Mouse (Mus musculus) heart, embryonic 11.5 days (tissue): Measurements from ENCODE around the gene Nudt1. TPM values are rescaled to one million over a fixed set of nuclear protein-coding genes. Genes with fewer than 3 reads are reported as not detected.

Experiments used
- ATAC-seq: fragments of 200-750 bp; cut with Nextera tagmentation; replicated peaks from 2 replicates; pipeline ENCODE4 v1.8.0; 2017; ENCODE audit warnings: moderate library complexity; ENCODE audit not compliant: insufficient number of reproducible peaks, low FRiP score, low TSS enrichment
- H3K27ac ChIP-seq: fragments of 300-500 bp; sonication (generic); 2 replicates; pipeline ENCODE4 v1.5.1; 2014; ENCODE audit warnings: mild to moderate bottlenecking, low read depth, low read length
- H3K27me3 ChIP-seq: fragments of 300-500 bp; sonication (generic); 2 replicates; pipeline ENCODE4 v1.6.1; 2014; ENCODE audit warnings: mild to moderate bottlenecking, low read length, mixed read lengths; ENCODE audit not compliant: control insufficient read depth, insufficient read depth
- H3K36me3 ChIP-seq: fragments of 300-500 bp; sonication (generic); 2 replicates; pipeline ENCODE4 v1.6.1; 2014; ENCODE audit warnings: mild to moderate bottlenecking, low read length, moderate library complexity, mixed read lengths; ENCODE audit not compliant: control insufficient read depth, insufficient read depth
- H3K4me1 ChIP-seq: fragments of 300-500 bp; sonication (generic); 2 replicates; pipeline ENCODE4 v1.6.1; 2014; ENCODE audit warnings: low read length; ENCODE audit not compliant: control insufficient read depth, insufficient read depth
- H3K4me2 ChIP-seq: fragments of 300-500 bp; sonication (generic); 2 replicates; pipeline ENCODE4 v1.6.1; 2014; ENCODE audit warnings: mild to moderate bottlenecking, moderate library complexity
- H3K4me3 ChIP-seq: fragments of 300-500 bp; sonication (generic); 2 replicates; pipeline ENCODE4 v1.5.1; 2014; ENCODE audit warnings: low read depth, low read length
- H3K9ac ChIP-seq: fragments of 300-500 bp; sonication (generic); 2 replicates; pipeline ENCODE4 v1.6.1; 2014; ENCODE audit warnings: mild to moderate bottlenecking, low read depth, low read length, moderate library complexity
- H3K9me3 ChIP-seq: fragments of 300-500 bp; sonication (generic); replicated peaks from 2 replicates; pipeline ENCODE4 v1.6.1; 2016; ENCODE audit warnings: low read length; ENCODE audit not compliant: control insufficient read depth
- WGBS: fragments of 180-500 bp; shearing (Covaris S2); extraction: QIAGEN DNeasy Blood & Tissue Kit; methylation state at CpG from one replicate; pipeline ENCODE4 v1.1.7; 2014; ENCODE audit not compliant: insufficient replicate concordance; 5-methylcytosine and 5-hydroxymethylcytosine counted together
- polyA plus RNA-seq: library from polyadenylated mRNA; unstranded; fragments of >200 nt; fragmentation: Nextera tagmentation; extraction: Ambion mirVana; gene quantifications from 2 replicates; pipeline ENCODE4 v1.2.1, GENCODE M21; 2014

The Nudt1 gene
- polyA plus RNA-seq, 1 experiment from 2014 or later = 27.4 TPM

DNA sequence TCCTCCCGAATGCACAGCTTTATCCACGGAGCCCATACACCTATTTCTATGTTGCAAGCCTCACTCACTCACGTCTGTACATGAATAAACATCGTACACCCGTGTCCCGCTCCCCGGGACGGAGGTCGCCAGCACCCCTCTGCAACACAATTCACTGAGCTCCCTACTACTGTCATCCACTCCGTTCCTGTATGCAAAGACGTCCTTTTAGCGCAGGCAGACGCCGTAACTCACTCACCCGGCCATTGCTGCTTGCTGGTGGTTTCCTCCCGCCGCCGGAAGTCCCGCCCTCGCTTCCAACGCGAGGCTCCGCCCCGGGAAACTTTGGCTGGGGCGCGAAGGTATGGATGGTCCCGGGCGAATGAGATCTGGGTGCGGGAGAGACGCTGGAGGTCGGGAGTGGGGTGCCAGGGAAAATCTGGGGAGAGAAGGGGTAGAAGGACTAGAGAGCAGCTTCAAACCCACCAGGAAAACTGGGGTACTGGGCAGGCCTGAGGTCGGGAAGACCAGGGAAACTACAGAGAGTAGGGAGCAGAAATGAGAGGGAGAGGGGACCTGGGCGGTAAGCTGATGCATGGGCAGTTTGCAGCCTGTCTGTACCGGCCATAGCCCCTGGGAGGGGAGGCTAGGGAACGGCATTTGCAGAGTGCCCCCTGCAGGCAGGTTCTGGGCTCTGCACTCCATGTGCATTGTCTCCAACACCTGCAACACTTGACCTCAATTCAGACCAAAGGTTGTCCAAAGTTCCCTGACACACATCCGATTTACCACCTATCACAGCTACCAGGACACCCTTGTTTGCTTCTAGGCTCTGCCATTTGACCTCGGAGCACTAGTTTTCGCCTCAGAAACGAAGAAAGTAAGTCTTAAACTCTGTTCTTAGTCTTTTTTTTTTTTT is 10.4 kb downstream of the Nudt1 start, which contains the start of gene Mrm2:
Mrm2 (minus strand) TSS at position 284 of the 898 bp plus-strand sequence.
- Histone ChIP-seq H3K4me3 (peak within 1 kb of the TSS; percentile 80), H3K36me3 (peaks cover 10% of the 10 kb centered on the region; the same call in 1 of the 2 replicates), H3K9ac (peak within 1 kb of the TSS; percentile 93), H3K27me3 (no peaks in the 10 kb centered on the region), H3K27ac (peak within 1 kb of the TSS; percentile 85), H3K4me2 (peak within 1 kb of the TSS; percentile 94), H3K9me3 (no peaks in the 10 kb centered on the region), H3K4me1 (peaks cover 11% of the 10 kb centered on the region)
- ATAC-seq = peak; percentile 66
- 1% methylated on average over 39 of the region's 39 CpGs for WGBS

DNA sequence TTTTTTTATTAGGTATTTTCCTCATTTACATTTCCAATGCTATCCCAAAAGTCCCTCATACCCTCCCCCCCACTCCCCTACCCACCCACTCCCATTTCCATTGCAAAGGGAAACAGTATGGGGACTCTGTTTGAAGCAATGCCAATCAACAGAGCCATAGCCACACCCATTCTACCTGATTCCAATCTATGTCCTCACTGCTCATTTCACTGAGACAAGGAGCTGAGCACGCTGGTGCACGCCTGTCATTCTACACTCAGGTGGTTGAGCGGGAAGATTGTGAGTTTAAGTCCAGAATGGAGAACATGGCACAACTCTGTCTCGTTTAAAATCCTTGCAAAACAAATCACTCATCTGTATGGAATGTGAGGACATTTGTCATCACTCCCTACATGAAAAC is 11.1 kb downstream of the Nudt1 start:
- Histone ChIP-seq H3K4me1 (peaks cover 11% of the 10 kb centered on the region), H3K9ac (no peak overlapping the region; the same call in 1 of the 2 replicates), H3K4me3 (peak overlapping the region; percentile 80; the same call in 1 of the 2 replicates), H3K27me3 (no peaks in the 10 kb centered on the region), H3K4me2 (peak overlapping the region; percentile 94), H3K9me3 (no peaks in the 10 kb centered on the region), H3K27ac (no peak overlapping the region), H3K36me3 (peaks cover 10% of the 10 kb centered on the region; the same call in 1 of the 2 replicates)
- 54% methylated on average over 4 of the region's 4 CpGs for WGBS
- ATAC-seq = no peak

GRCm38 (mm10) chr5:140333631-140334030 is 12.2 kb downstream of the Nudt1 start:
- no peak overlapping the region for H3K9ac ChIP-seq
- 35% methylated on average over 2 of the region's 2 CpGs for WGBS

DNA sequence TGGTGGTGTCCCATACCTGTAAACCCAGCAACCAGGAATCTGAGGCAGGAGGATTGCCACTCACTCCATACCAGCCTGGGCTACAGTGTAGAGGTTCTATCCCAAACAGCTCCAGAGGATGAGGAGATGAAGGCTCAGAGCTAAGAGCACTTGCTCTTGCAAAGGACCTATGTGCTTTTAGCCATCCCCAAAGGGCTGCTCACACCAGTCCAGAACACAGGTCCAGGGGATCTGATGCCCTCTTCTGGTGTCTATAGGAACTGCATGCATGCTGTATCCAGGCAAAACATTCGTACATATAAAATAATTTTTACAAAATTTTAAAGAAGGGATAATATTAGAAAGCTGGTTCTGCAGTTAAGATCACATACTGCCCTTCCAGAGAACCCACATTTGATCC is 15.2 kb downstream of the Nudt1 start:
- no peak overlapping the region for H3K9ac ChIP-seq
- peaks cover 16% of the 10 kb centered on the region for H3K36me3 ChIP-seq
- ATAC-seq = no peak
- no peak overlapping the region for H3K27ac ChIP-seq
- H3K4me2 ChIP-seq = no peak overlapping the region
- H3K4me1 ChIP-seq = peaks cover 5% of the 10 kb centered on the region
- no peaks in the 10 kb centered on the region for H3K9me3 ChIP-seq
- H3K4me3 ChIP-seq = no peak overlapping the region
- WGBS = 84% methylated on average over 1 of the region's 1 CpGs
- no peaks in the 10 kb centered on the region for H3K27me3 ChIP-seq

More at GRCm38 (mm10) chr5:140333631-140334030, 12.2 kb downstream of the Nudt1 start:
- H3K4me1 ChIP-seq = peaks cover 11% of the 10 kb centered on the region
- H3K27me3 ChIP-seq = no peaks in the 10 kb centered on the region
- ATAC-seq = no peak
- no peaks in the 10 kb centered on the region for H3K9me3 ChIP-seq
- no peak overlapping the region for H3K4me3 ChIP-seq
- no peak overlapping the region for H3K27ac ChIP-seq
- H3K36me3 ChIP-seq = peaks cover 10% of the 10 kb centered on the region
- H3K4me2 ChIP-seq = no peak overlapping the region

DNA sequence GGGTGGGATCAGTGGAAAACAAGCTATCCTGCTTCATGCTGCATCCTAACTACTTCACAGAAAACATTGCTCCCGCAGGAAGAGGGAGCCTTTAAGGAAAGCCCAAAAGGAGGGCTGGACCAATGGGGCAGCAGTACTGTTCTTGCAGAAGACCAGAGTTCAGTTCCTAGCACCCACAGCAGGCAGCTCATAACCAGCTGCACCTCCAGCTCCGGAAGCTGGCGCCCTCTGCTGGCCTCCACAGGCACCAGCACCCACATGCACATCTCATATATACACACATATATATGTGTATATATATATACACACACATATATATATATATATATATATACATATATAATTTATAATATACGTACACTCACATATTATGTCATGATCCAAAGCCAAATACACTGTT is 17.3 kb downstream of the Nudt1 start:
- H3K27me3 ChIP-seq = no peaks in the 10 kb centered on the region
- no peak for ATAC-seq
- H3K27ac ChIP-seq = no peak overlapping the region
- H3K4me1 ChIP-seq = no peaks in the 10 kb centered on the region
- H3K36me3 ChIP-seq = peaks cover 16% of the 10 kb centered on the region
- H3K9ac ChIP-seq = no peak overlapping the region
- H3K9me3 ChIP-seq = no peaks in the 10 kb centered on the region
- no peak overlapping the region for H3K4me2 ChIP-seq
- H3K4me3 ChIP-seq = no peak overlapping the region
- WGBS = 95% methylated on average over 4 of the region's 4 CpGs

- Histone ChIP-seq H3K27ac (no peak overlapping the region), H3K36me3 (peaks cover 16% of the 10 kb centered on the region), H3K4me2 (no peak overlapping the region), H3K4me1 (no peaks in the 10 kb centered on the region), H3K4me3 (no peak overlapping the region), H3K27me3 (no peaks in the 10 kb centered on the region), H3K9me3 (no peaks in the 10 kb centered on the region), H3K9ac (no peak overlapping the region)
- ATAC-seq = no peak
- 83% methylated on average over 3 of the region's 3 CpGs for WGBS
Observed at GRCm38 (mm10) chr5:140339836-140340235, 18.4 kb downstream of the Nudt1 start.

GRCm38 (mm10) chr5:140342880-140343279 is 21.4 kb downstream of the Nudt1 start:
- no peak overlapping the region for H3K9ac ChIP-seq
- no peak for ATAC-seq
- no peaks in the 10 kb centered on the region for H3K9me3 ChIP-seq
- WGBS = 83% methylated on average over 4 of the region's 4 CpGs
- H3K36me3 ChIP-seq = peaks cover 13% of the 10 kb centered on the region
- H3K4me2 ChIP-seq = no peak overlapping the region
- H3K4me3 ChIP-seq = no peak overlapping the region
- no peaks in the 10 kb centered on the region for H3K27me3 ChIP-seq
- H3K27ac ChIP-seq = no peak overlapping the region
- H3K4me1 ChIP-seq = no peaks in the 10 kb centered on the region

DNA sequence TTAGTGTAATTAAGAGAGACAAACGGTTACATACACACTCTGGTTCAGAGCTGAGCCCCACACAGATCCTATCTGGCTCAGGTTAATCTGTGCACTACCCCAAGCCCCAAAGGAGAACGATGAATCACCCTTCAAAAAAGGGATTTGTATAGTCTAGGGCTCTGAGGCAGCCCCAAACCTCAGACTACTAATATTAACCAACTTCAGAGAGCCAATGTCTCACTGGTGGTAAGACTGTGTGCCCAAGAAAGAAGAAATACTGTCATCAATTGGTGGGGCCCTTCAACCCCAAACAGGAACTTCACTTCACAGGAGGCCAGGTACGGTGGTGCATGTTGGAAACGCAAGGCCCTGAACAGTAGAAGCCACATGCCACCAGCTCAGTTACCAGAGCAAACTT is 23.8 kb downstream of the Nudt1 start:
- 91% methylated on average over 4 of the region's 4 CpGs for WGBS
- Histone ChIP-seq H3K27me3 (no peaks in the 10 kb centered on the region), H3K27ac (no peak overlapping the region), H3K36me3 (0 out of 2 replicates have a peak, but pooled peaks cover 1% of the 10 kb centered on the region), H3K4me3 (no peak overlapping the region), H3K9ac (no peak overlapping the region), H3K4me1 (no peaks in the 10 kb centered on the region), H3K4me2 (no peak overlapping the region), H3K9me3 (no peaks in the 10 kb centered on the region)
- ATAC-seq = no peak
